Mouse (Mus musculus): ENCODE measurements at regions not wholly inside any gene's neighbourhood (a gene's known extent, or its start where the extent isn't known, plus 50 kb on each side); places are given as distances from the start of the nearest gene placed in this dataset.

- DNase-seq (ENCODE audit: low spot score in 2 of 2), result no peak
- intact Hi-C loops (cut with DNase I), result no loop called here
These were observed 417.6 kb upstream of the Smim15 start for GRCm38 (mm10) chr13:107626670-107627069.

GRCm38 (mm10) chr13:107621337-107621736 is 422.9 kb upstream of the Smim15 start:
- DNase-seq (ENCODE audit: low spot score in 2 of 2), result no peak
- intact Hi-C loops (cut with DNase I), result no loop called here

- DNase-seq (ENCODE audit: low spot score in 2 of 2), result no peak
- intact Hi-C loops (cut with DNase I), result no loop called here
These were observed 423.4 kb upstream of the Smim15 start for GRCm38 (mm10) chr13:107620887-107621286.

- no peak for DNase-seq (ENCODE audit: low spot score in 2 of 2)
- intact Hi-C loops (cut with DNase I), result no loop called here
These were observed 424.0 kb upstream of the Smim15 start for GRCm38 (mm10) chr13:107620210-107620609.

- intact Hi-C loops (cut with DNase I), result no loop called here
These were observed 424.8 kb upstream of the Smim15 start for GRCm38 (mm10) chr13:107619430-107619927.

GRCm38 (mm10) chr13:107618796-107619429 is 425.3 kb upstream of the Smim15 start:
- DNase-seq (ENCODE audit: low spot score in 2 of 2), result no peak
- intact Hi-C loops (cut with DNase I), result no loop called here

More at GRCm38 (mm10) chr13:107619430-107619927, 424.8 kb upstream of the Smim15 start:
- no peak for DNase-seq (ENCODE audit: low spot score in 2 of 2)

GRCm38 (mm10) chr13:107618369-107618771 is 425.9 kb upstream of the Smim15 start:
- no peak for DNase-seq (ENCODE audit: low spot score in 2 of 2)
- intact Hi-C loops (cut with DNase I), result no loop called here

- DNase-seq (ENCODE audit: low spot score in 2 of 2), result no peak
- intact Hi-C loops (cut with DNase I), result no loop called here
These were observed 426.7 kb upstream of the Smim15 start for GRCm38 (mm10) chr13:107617582-107617981.

GRCm38 (mm10) chr13:107616775-107617174 is 427.5 kb upstream of the Smim15 start:
- no peak for DNase-seq (ENCODE audit: low spot score in 2 of 2)
- intact Hi-C loops (cut with DNase I), result no loop called here

GRCm38 (mm10) chr13:107608996-107609503 is 435.2 kb upstream of the Smim15 start:
- DNase-seq (ENCODE audit: low spot score in 2 of 2), result no peak
- intact Hi-C loops (cut with DNase I), result no loop called here

GRCm38 (mm10) chr13:107607294-107607693 is 437.0 kb upstream of the Smim15 start:
- intact Hi-C loops (cut with DNase I), result no loop called here
- no peak for DNase-seq (ENCODE audit: low spot score in 2 of 2)

GRCm38 (mm10) chr13:107602149-107602548 is 442.1 kb upstream of the Smim15 start:
- no peak for DNase-seq (ENCODE audit: low spot score in 2 of 2)
- intact Hi-C loops (cut with DNase I), result no loop called here

GRCm38 (mm10) chr13:107601132-107601439 is 443.2 kb upstream of the Smim15 start:
- intact Hi-C loops (cut with DNase I), result no loop called here
- no peak for DNase-seq (ENCODE audit: low spot score in 2 of 2)

GRCm38 (mm10) chr13:107600331-107601131 is 443.7 kb upstream of the Smim15 start:
- intact Hi-C loops (cut with DNase I), result no loop called here
- peak in 1 of 2 experiments; percentile 30 for DNase-seq (ENCODE audit: low spot score in 2 of 2)

- intact Hi-C loops (cut with DNase I), result no loop called here
- no peak for DNase-seq (ENCODE audit: low spot score in 2 of 2)
These were observed 445.1 kb upstream of the Smim15 start for GRCm38 (mm10) chr13:107599094-107599644.

GRCm38 (mm10) chr13:107598391-107598790 is 445.9 kb upstream of the Smim15 start:
- DNase-seq (ENCODE audit: low spot score in 2 of 2), result no peak
- intact Hi-C loops (cut with DNase I), result no loop called here

- no peak for DNase-seq (ENCODE audit: low spot score in 2 of 2)
- intact Hi-C loops (cut with DNase I), result no loop called here
These were observed 447.0 kb upstream of the Smim15 start for GRCm38 (mm10) chr13:107597217-107597616.

GRCm38 (mm10) chr13:107596183-107596582 is 448.1 kb upstream of the Smim15 start:
- no peak for DNase-seq (ENCODE audit: low spot score in 2 of 2)
- intact Hi-C loops (cut with DNase I), result no loop called here

GRCm38 (mm10) chr13:107588399-107589002 is 455.7 kb upstream of the Smim15 start:
- DNase-seq (ENCODE audit: low spot score in 2 of 2), result no peak
- intact Hi-C loops (cut with DNase I), result no loop called here

GRCm38 (mm10) chr13:107587678-107588077 is 456.6 kb upstream of the Smim15 start:
- DNase-seq (ENCODE audit: low spot score in 2 of 2), result no peak
- intact Hi-C loops (cut with DNase I), result no loop called here

Data from left cerebral cortex, postnatal 14 days (tissue).